Mouse (Mus musculus): ENCODE data around the gene Brdt. TPM values are rescaled to one million over a fixed set of nuclear protein-coding genes. Genes with fewer than 3 reads are reported as not detected.

Brdt gene
- 1 to 10 TPM in 1 of 2 experiments, under 1 TPM in 1; 0.48 to 1.2 TPM for polyA plus RNA-seq (2017; shearing (Covaris generic))

DNA sequence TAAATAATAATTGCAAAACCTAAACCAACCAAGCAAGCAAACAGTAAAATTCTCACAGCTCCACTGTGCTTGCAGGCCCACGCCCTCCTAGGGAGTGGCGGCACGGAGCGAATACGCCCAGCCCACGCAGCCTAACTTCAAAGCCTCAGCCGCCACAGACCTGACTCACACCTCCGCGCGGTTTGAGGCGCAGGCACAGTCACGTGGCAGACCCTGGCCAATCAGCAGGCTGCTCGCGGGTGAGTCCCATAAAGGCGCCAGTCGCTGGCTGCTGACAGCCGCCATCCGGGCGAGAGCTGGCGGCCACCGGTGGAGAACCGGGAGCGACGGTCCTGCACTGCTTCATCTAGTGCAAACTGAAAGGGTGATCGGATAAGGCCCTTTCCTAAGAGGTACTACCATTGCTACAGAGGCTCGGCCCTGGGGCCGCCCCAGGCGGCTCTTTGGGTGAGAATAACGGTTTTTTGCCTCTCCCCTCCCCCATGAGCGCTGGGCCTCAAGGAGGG, at the start of gene Brdt:
Gene Brdt, plus strand, starts transcription at position 244 of the 506 bp plus-strand sequence.

GRCm38 (mm10) chr5:107289234-107289764, 41.7 kb upstream of the Brdt start, which contains the start of gene Tgfbr3:
Gene Tgfbr3 (minus strand): TSS chr5:107289629.

DNA sequence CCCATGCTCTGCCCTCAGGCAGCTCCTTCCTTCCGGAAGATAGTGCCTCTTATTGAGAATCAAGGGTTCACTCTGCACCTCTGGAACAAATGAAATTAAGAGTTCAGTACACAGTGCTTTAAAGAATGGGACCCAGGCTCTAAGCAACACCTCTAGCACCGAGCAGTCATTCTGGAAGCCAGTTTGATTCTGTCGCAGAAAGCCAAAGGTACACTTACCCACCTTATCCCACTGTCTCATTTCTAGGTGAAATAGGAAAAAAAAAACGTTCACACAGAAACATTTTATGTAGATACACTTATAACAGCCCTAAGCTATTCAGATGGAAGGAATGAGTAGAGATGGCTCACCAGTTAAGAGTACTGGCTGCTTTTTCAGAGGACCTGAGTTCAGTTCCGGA, 71.5 kb downstream of the Brdt start, which contains the start of gene Ephx4:
Gene Ephx4, plus strand, starts transcription at position 301 of the 400 bp plus-strand sequence.

DNA sequence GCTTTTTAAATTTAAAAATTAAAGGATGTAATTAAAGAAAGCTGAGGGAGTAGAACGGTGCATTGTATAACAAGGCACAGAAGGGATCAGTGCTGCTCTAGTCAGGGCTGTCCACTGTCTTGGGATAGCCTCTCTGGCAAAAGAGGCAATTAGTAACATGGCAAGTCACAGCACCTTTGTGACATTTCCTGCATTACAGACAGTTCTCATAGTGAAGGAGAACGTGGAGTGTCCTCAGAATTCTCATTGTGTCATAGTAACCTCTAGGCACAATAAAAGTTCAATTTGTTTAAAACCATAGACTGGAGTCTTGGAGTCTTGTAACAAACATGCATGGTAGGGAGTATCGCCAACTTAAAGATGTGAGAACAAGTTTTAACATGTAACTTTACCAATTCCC, 100.3 kb downstream of the Brdt start, which contains the start of gene Lpcat2b:
Gene Lpcat2b, plus strand, starts transcription at position 301 of the 400 bp plus-strand sequence.

Other genes with a start within 250 kb of the Brdt start
- gene Tgfbr3, start 41.5 kb upstream of the Brdt start, polyA plus RNA-seq (2017; shearing (Covaris generic)) = 10 to 100 TPM; 10.3 to 40.0 TPM
- gene Ephx4, start 71.6 kb downstream of the Brdt start, polyA plus RNA-seq (2017; shearing (Covaris generic)) = 1 to 10 TPM in 1 of 2 experiments, under 1 TPM in 1; 0.95 to 2.4 TPM
- not detected for gene Lpcat2b, start 100.4 kb downstream of the Brdt start, polyA plus RNA-seq (2017; shearing (Covaris generic))
- 1 to 10 TPM; 7.5 to 8.0 TPM for gene Btbd8, start 106.8 kb downstream of the Brdt start, polyA plus RNA-seq (2017; shearing (Covaris generic))
- under 1 TPM; 0.33 to 0.40 TPM for gene Gm42669, start 176.5 kb downstream of the Brdt start, polyA plus RNA-seq (2017; shearing (Covaris generic))
- 1 to 10 TPM in 1 of 2 experiments, under 1 TPM in 1; 0.75 to 1.1 TPM for gene 1700028K03Rik, start 203.6 kb downstream of the Brdt start, polyA plus RNA-seq (2017; shearing (Covaris generic))